In the genomic region with DNA sequence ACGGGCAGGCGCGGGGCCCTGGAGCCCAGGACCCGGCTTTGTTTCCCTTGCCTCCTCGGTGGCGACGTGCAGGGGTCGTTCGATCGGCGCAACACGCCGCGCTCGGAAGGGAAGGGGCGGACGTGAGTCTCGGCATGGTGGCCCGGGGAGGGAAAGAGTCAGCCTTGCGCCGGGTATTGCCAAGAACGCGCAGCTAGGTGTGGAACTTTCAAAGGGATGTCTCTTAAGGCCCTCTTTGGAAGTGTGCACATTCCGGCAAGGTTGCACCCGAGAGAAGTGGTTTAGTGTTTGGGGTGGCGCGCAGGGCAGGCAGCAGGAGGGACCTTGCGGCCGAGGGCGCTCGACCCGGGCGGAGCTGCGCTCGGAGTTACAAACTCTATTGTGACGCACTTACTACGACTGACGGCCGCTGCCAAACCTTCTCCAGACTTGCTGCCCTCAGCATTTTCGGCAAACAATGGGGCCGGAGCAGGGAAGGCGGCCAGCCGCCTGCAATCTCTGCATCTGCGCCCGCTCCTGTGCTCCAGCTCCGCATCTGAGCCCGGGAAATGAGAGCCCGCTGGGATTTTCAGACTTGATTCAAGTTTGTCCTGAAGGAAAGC, we compare ENCODE assay signal across 8 mouse cellular contexts. TPM values are rescaled to one million over a fixed set of nuclear protein-coding genes. Genes with fewer than 3 reads are reported as not detected.
DNase-seq lines count a peak whose midpoint lies in the region; ATAC-seq and TF ChIP-seq lines count a peak whose summit lies in the region.

No protein-coding gene starts in this region.

- H3K9ac ChIP-seq in hindbrain, postnatal 0 days (replicated peaks; ENCODE audit: low read length) = peak overlapping the region; percentile 53

- WGBS in hindbrain, postnatal 0 days = under 1% methylated on average over 48 of the region's 48 CpGs

- H3K4me1 ChIP-seq in cortical plate, adult 2 months (ENCODE audit: control insufficient read depth, insufficient read depth, low read length) = peaks cover 4% of the 10 kb centered on the region
- peaks cover 12% of the 10 kb centered on the region; the same call in 1 of the 2 replicates for H3K4me1 ChIP-seq in hindbrain, postnatal 0 days (ENCODE audit: insufficient read depth, low read length)

- peaks cover 4% of the 10 kb centered on the region; the same call in 1 of the 2 replicates for H3K27me3 ChIP-seq in hindbrain, postnatal 0 days (ENCODE audit: insufficient read depth, low read length)

- no peaks in the 10 kb centered on the region; the same call in 1 of the 2 replicates for H3K36me3 ChIP-seq in hindbrain, postnatal 0 days (ENCODE audit: insufficient read depth, low read length)

- H3K9me3 ChIP-seq in hindbrain, postnatal 0 days (ENCODE audit: low read length) = no peaks in the 10 kb centered on the region

- peak overlapping the region; percentile 84 for H3K4me3 ChIP-seq in cortical plate, adult 2 months (ENCODE audit: insufficient read depth, low read length)
- H3K4me3 ChIP-seq in hindbrain, postnatal 0 days (ENCODE audit: low read length) = peak overlapping the region; percentile 54

- ATAC-seq in hindbrain, postnatal 0 days = peak; percentile 48
- ATAC-seq in megakaryocyte progenitor cell, adult 5-6 weeks (replicated peaks; ENCODE audit: poor library complexity) = peak; percentile 35

- H3K4me2 ChIP-seq in hindbrain, postnatal 0 days (ENCODE audit: low read depth, low read length) = peak overlapping the region; percentile 83

- peak overlapping the region; percentile 56 for H3K27ac ChIP-seq in cortical plate, adult 2 months (ENCODE audit: insufficient read depth, low read length)
- peak overlapping the region; percentile 70 for H3K27ac ChIP-seq in hindbrain, postnatal 0 days

- no peak for TF ChIP-seq POLR2A in cortical plate, adult 2 months (IDR thresholded peaks at IDR 0.05; ENCODE audit: extremely low read depth, insufficient read depth, low read length)

- intact Hi-C loops in left cerebral cortex, postnatal 25 days (cut with DNase I) = no loop called here

- DNase-seq in left cerebral cortex, adult 18-20 months (ENCODE audit: low spot score in 2 of 2) = peak; percentile 44 to 50
- no peak for DNase-seq in left cerebral cortex, adult 11 months (ENCODE audit: low spot score)
- peak; percentile 74 for DNase-seq in gastrocnemius, postnatal 10 days
- DNase-seq in hindbrain, postnatal 0 days (ENCODE audit: low spot score) = peak; percentile 76
- DNase-seq in left cerebral cortex, postnatal 25 days (ENCODE audit: low spot score in 2 of 2) = peak; percentile 47 to 57
- peak; percentile 53 for DNase-seq in right cerebral cortex, postnatal 25 days

- no peak for TF ChIP-seq CTCF in cortical plate, adult 2 months (IDR thresholded peaks at IDR 0.05; ENCODE audit: extremely low read depth, insufficient read depth, low read length)
- TF ChIP-seq CTCF in hindbrain, postnatal 0 days (IDR thresholded peaks at IDR 0.05; ENCODE audit: low read depth) = peak; percentile 16; the same call in 1 of the 2 replicates

RNA-seq across cellular contexts. Expression of a gene that starts 2.0 kb away (rescaled TPM):
- total RNA-seq in left cerebral cortex, adult 18-20 months (2021) = 1 to 10 TPM; 5.6 to 6.3 TPM
- 4.1 and 4.6 TPM in 2 replicates for polyA plus RNA-seq in cortical plate, adult 2 months (2012; rRNA removed)
- total RNA-seq in gastrocnemius, postnatal 10 days (2021) = 10 to 100 TPM; 11.5 to 16.7 TPM
- total RNA-seq in hindbrain, postnatal 0 days (2014; rRNA removed) = 11.3 and 15.9 TPM in 2 replicates
- 7.8 and 7.9 TPM in 2 replicates for polyA plus RNA-seq in hindbrain, postnatal 0 days (2015; fragmentation: Nextera tagmentation; extraction: Ambion mirVana)
- 1 to 10 TPM; 6.3 to 9.4 TPM for total RNA-seq in left cerebral cortex, postnatal 25 days (2021)
- total RNA-seq in megakaryocyte progenitor cell, adult 5-6 weeks (2015) = 10.1 and 11.9 TPM in 2 replicates
- 8.8 and 16.0 TPM in 2 replicates for total RNA-seq in megakaryocyte progenitor cell, adult 5-6 weeks (2017)
